Mouse (Mus musculus): Measurements from ENCODE around the gene Psmc6. TPM values are rescaled to one million over a fixed set of nuclear protein-coding genes. Genes with fewer than 3 reads are reported as not detected.

Psmc6 gene
- polyA plus RNA-seq (2014; fragmentation: Nextera tagmentation; extraction: Ambion mirVana), result 184 and 192 TPM in 2 replicates

DNA sequence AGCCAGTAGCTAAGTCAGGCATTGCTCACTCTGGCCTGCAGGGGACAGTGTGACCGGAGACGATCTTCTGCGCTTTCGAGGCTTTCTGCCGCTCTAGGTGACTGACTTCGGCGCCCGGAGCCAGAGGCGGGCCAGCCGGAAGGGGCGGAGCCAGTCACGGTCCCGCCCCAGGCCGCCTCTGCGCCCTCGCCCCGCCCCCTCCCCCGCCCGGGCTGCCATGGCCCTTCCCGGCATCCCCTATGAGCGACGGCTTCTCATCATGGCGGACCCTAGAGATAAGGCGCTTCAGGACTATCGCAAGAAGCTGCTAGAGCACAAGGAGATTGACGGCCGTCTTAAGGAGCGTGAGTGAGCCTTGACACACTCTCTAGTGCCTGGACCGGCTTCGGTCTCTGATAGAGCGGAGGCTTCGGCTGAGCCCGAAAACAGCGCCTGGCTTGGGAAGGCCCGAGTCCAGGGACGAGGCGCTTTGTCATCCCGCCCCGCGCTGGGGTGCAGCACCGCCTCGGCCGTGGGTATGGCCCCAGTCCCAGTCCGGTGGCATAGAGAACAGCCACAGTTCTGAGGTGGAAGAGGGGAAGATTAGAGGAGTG lies at the start of gene Psmc6:
Gene Psmc6, plus strand, starts transcription at position 200 of the 593 bp plus-strand sequence.
- peak within 1 kb of the TSS; percentile 91 for H3K9ac ChIP-seq (replicated peaks; ENCODE audit: low read depth, low read length)
- no peaks in the 10 kb centered on the region for H3K9me3 ChIP-seq (ENCODE audit: control insufficient read depth, low read length)
- peaks cover 12% of the 10 kb centered on the region; the same call in 1 of the 2 replicates for H3K36me3 ChIP-seq (ENCODE audit: control insufficient read depth, insufficient read depth, low read length)
- H3K4me1 ChIP-seq (ENCODE audit: control insufficient read depth, insufficient read depth, low read length), result peaks cover 5% of the 10 kb centered on the region; the same call in 1 of the 2 replicates
- peak within 1 kb of the TSS; percentile 91 for H3K27ac ChIP-seq (ENCODE audit: low read depth, low read length)
- WGBS, result under 1% methylated on average over 44 of the region's 44 CpGs
- no peaks in the 10 kb centered on the region; the same call in 1 of the 2 replicates for H3K27me3 ChIP-seq (ENCODE audit: control insufficient read depth, insufficient read depth, low read length)
- peak within 1 kb of the TSS; percentile 67 for H3K4me2 ChIP-seq (ENCODE audit: low read depth, low read length)
- H3K4me3 ChIP-seq (ENCODE audit: low read depth, low read length), result peak within 1 kb of the TSS; percentile 89
- peak; percentile 97 for ATAC-seq (ENCODE audit: low read depth)

DNA sequence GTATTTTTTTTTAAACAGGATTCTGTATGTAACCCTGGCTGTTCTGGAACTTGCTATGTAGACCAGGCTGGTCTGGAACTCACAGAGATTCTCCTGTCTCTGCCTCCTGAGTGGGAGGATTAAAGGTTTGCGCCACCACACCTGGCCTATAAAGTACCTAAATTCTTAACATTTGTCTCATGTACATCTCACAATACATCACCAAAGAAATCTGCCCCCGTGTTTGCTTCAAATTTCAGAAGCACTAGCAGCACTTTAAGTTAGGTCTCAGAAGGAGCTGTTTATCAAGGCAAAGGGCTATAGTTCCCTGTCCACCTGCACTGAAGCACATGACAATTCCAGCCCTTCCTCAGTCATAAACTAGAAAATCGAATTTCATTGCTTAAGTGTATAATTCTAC lies 47.5 kb upstream of the Psmc6 start:
- no peaks in the 10 kb centered on the region for H3K9me3 ChIP-seq (ENCODE audit: control insufficient read depth, low read length)
- peaks cover 26% of the 10 kb centered on the region for H3K36me3 ChIP-seq (ENCODE audit: control insufficient read depth, insufficient read depth, low read length)
- H3K4me2 ChIP-seq (ENCODE audit: low read depth, low read length), result no peak overlapping the region
- H3K9ac ChIP-seq (replicated peaks; ENCODE audit: low read depth, low read length), result no peak overlapping the region
- H3K4me1 ChIP-seq (ENCODE audit: control insufficient read depth, insufficient read depth, low read length), result no peaks in the 10 kb centered on the region
- no peak overlapping the region for H3K4me3 ChIP-seq (ENCODE audit: low read depth, low read length)
- no peak for ATAC-seq (ENCODE audit: low read depth)
- no peaks in the 10 kb centered on the region for H3K27me3 ChIP-seq (ENCODE audit: control insufficient read depth, insufficient read depth, low read length)
- H3K27ac ChIP-seq (ENCODE audit: low read depth, low read length), result no peak overlapping the region
- 91% methylated on average over 3 of the region's 3 CpGs for WGBS

DNA sequence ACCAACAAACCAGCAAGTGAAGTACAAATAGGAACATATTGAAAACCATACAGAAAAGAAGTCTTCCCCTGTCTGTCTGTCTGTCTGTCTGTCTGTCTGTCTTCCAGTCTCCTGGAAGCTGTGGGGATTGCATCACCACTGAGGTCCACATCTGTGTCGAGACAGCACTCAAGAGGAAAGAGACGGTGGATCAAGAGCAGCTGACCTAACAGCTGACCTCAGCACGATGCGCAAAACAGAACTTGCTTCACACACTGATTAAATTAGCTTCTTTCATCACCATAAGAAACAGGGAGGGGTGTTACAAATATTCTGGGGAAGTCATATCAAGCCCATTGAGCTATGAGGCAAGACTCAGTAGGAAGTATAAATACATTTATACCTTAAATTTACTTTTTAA lies 38.0 kb upstream of the Psmc6 start:
- no peak for ATAC-seq (ENCODE audit: low read depth)
- Histone ChIP-seq H3K36me3 (ENCODE audit: control insufficient read depth, insufficient read depth, low read length) (peaks cover 4% of the 10 kb centered on the region; the same call in 1 of the 2 replicates), H3K9ac (replicated peaks; ENCODE audit: low read depth, low read length) (no peak overlapping the region), H3K4me1 (ENCODE audit: control insufficient read depth, insufficient read depth, low read length) (no peaks in the 10 kb centered on the region), H3K4me3 (ENCODE audit: low read depth, low read length) (no peak overlapping the region), H3K27me3 (ENCODE audit: control insufficient read depth, insufficient read depth, low read length) (no peaks in the 10 kb centered on the region), H3K27ac (ENCODE audit: low read depth, low read length) (no peak overlapping the region), H3K4me2 (ENCODE audit: low read depth, low read length) (no peak overlapping the region), H3K9me3 (ENCODE audit: control insufficient read depth, low read length) (no peaks in the 10 kb centered on the region)
- WGBS, result 88% methylated on average over 4 of the region's 4 CpGs

DNA sequence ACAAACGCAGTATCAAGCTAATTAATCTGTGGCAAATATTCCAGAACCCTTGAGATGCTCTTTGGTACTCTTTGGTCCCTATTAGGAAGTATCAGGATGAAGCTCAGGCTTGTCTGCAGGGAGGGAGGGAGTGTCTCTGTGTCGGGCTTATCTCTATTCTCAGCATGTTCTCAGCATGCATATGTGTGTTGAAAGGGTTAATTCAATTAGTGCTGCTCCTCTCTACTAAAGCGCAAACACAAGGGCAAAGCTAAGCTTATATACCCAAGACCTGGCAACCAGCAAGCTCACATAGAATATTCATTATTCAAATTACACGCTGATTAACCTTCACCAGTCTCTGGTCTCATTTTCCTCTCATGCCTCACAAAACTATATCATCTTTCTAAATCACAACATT lies 25.6 kb upstream of the Psmc6 start:
- H3K27ac ChIP-seq (ENCODE audit: low read depth, low read length), result no peak overlapping the region
- no peak overlapping the region for H3K9ac ChIP-seq (replicated peaks; ENCODE audit: low read depth, low read length)
- ATAC-seq (ENCODE audit: low read depth), result peak; percentile 58
- no peak overlapping the region for H3K4me2 ChIP-seq (ENCODE audit: low read depth, low read length)
- no peaks in the 10 kb centered on the region for H3K27me3 ChIP-seq (ENCODE audit: control insufficient read depth, insufficient read depth, low read length)
- no peaks in the 10 kb centered on the region for H3K4me1 ChIP-seq (ENCODE audit: control insufficient read depth, insufficient read depth, low read length)
- no peak overlapping the region for H3K4me3 ChIP-seq (ENCODE audit: low read depth, low read length)
- WGBS, result 44% methylated on average over 4 of the region's 4 CpGs
- no peaks in the 10 kb centered on the region for H3K9me3 ChIP-seq (ENCODE audit: control insufficient read depth, low read length)
- peaks cover 19% of the 10 kb centered on the region; the same call in 1 of the 2 replicates for H3K36me3 ChIP-seq (ENCODE audit: control insufficient read depth, insufficient read depth, low read length)

DNA sequence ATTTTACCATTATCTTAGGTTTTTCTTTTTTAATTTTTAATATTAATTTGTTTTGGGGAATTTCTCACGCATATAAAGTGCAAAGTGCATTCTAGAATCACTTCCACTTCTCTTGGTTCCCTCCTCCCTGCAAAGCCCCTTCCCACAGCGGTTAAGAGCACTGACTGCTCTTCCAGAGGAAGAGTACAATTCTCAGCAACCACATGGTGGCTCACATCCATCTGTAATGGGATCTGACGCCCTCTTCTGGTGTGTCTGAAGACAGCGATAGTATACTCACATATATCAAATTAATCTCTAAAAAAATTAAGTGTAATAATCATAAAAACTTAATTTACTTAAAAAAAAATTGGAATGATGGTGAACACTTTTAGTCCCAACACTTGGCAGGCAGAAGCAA lies 25.2 kb upstream of the Psmc6 start:
- ATAC-seq (ENCODE audit: low read depth), result no peak
- H3K9ac ChIP-seq (replicated peaks; ENCODE audit: low read depth, low read length), result no peak overlapping the region
- H3K27ac ChIP-seq (ENCODE audit: low read depth, low read length), result no peak overlapping the region
- no peaks in the 10 kb centered on the region for H3K27me3 ChIP-seq (ENCODE audit: control insufficient read depth, insufficient read depth, low read length)
- H3K4me2 ChIP-seq (ENCODE audit: low read depth, low read length), result no peak overlapping the region
- WGBS, result 65% methylated on average over 4 of the region's 4 CpGs
- peaks cover 19% of the 10 kb centered on the region; the same call in 1 of the 2 replicates for H3K36me3 ChIP-seq (ENCODE audit: control insufficient read depth, insufficient read depth, low read length)
- no peaks in the 10 kb centered on the region for H3K4me1 ChIP-seq (ENCODE audit: control insufficient read depth, insufficient read depth, low read length)
- H3K4me3 ChIP-seq (ENCODE audit: low read depth, low read length), result no peak overlapping the region
- no peaks in the 10 kb centered on the region for H3K9me3 ChIP-seq (ENCODE audit: control insufficient read depth, low read length)

DNA sequence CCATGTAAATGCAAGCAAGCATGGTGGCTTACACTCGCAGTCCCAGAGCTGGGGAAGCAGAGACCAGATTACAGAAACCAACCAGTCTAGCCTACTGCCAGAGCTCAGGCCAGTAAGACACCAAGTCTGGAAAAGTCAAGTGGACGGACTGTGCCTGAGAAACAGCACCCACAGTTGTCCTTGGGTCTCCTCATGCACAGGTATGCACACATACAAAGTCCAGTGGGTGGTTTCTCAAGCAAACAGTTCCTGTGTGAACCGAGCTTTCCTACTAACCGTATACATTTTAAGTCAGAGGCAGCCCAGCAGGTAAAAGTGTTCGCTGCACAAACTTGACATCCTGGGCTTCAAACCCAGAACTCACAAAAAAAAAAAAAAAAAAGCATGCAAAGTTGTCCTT lies 23.7 kb upstream of the Psmc6 start:
- H3K4me1 ChIP-seq (ENCODE audit: control insufficient read depth, insufficient read depth, low read length), result no peaks in the 10 kb centered on the region
- no peak overlapping the region for H3K4me2 ChIP-seq (ENCODE audit: low read depth, low read length)
- no peak overlapping the region for H3K4me3 ChIP-seq (ENCODE audit: low read depth, low read length)
- H3K27me3 ChIP-seq (ENCODE audit: control insufficient read depth, insufficient read depth, low read length), result no peaks in the 10 kb centered on the region
- H3K27ac ChIP-seq (ENCODE audit: low read depth, low read length), result no peak overlapping the region
- ATAC-seq (ENCODE audit: low read depth), result no peak
- H3K9ac ChIP-seq (replicated peaks; ENCODE audit: low read depth, low read length), result no peak overlapping the region
- H3K36me3 ChIP-seq (ENCODE audit: control insufficient read depth, insufficient read depth, low read length), result peaks cover 7% of the 10 kb centered on the region; the same call in 1 of the 2 replicates
- no peaks in the 10 kb centered on the region for H3K9me3 ChIP-seq (ENCODE audit: control insufficient read depth, low read length)
- WGBS, result 93% methylated on average over 5 of the region's 5 CpGs

DNA sequence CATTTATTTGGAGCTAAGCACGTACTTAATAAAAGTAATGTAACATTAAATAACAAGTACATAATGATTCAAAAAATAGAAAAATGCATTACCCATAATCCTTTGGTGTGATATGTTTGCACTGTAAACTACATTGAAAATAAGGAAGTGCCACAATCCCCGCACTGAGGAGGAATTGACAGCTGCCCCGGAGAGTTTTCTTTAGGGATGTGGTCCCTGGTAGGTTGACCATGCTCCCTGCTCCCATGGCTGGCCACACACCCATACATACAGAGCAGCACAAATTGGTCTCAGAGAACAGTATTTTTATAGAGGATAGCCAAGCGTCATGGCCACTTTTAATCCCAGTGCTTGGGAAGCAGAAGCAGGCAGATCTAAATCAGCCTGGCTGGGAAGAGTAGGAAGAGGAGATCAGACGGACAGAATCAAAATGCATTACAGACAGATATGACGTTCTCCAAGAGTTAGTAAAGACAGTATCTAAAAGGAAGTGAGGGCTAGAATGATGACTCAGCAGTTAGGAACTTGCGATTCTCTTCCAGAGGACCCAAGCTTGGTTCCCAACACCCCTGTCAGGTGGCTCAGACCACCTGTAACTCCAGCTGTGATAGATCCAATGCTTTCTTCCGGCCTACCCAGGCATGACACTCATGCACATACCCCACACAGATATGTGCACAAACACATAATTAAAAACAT lies 21.8 kb upstream of the Psmc6 start:
- no peak for ATAC-seq (ENCODE audit: low read depth)
- no peaks in the 10 kb centered on the region for H3K9me3 ChIP-seq (ENCODE audit: control insufficient read depth, low read length)
- H3K27ac ChIP-seq (ENCODE audit: low read depth, low read length), result no peak overlapping the region
- H3K4me3 ChIP-seq (ENCODE audit: low read depth, low read length), result no peak overlapping the region
- no peak overlapping the region for H3K9ac ChIP-seq (replicated peaks; ENCODE audit: low read depth, low read length)
- H3K36me3 ChIP-seq (ENCODE audit: control insufficient read depth, insufficient read depth, low read length), result no peaks in the 10 kb centered on the region; the same call in 1 of the 2 replicates
- no peak overlapping the region for H3K4me2 ChIP-seq (ENCODE audit: low read depth, low read length)
- no peaks in the 10 kb centered on the region for H3K4me1 ChIP-seq (ENCODE audit: control insufficient read depth, insufficient read depth, low read length)
- WGBS, result 94% methylated on average over 8 of the region's 8 CpGs
- H3K27me3 ChIP-seq (ENCODE audit: control insufficient read depth, insufficient read depth, low read length), result no peaks in the 10 kb centered on the region

DNA sequence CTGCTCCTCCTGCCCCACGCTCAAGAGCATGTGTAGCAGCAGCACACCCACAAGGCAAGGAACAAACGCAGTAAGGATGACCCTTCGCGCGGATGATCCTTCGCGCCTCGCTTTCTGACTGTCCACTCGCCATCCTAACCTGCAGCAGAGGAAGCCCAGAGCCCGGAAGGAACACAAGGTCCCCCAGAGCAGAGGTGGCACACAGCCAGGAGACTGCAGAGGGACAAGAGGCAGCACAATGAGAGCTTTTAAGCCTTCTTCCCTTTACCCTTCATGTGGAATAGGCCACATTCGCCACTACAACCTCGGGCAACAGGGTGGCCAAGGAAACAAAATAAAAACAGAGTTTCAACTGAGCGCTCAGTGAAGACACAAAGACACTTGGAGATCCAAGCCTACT lies 19.9 kb upstream of the Psmc6 start:
- H3K4me3 ChIP-seq (ENCODE audit: low read depth, low read length), result no peak overlapping the region
- H3K27ac ChIP-seq (ENCODE audit: low read depth, low read length), result no peak overlapping the region
- H3K27me3 ChIP-seq (ENCODE audit: control insufficient read depth, insufficient read depth, low read length), result no peaks in the 10 kb centered on the region
- ATAC-seq (ENCODE audit: low read depth), result no peak
- no peak overlapping the region for H3K9ac ChIP-seq (replicated peaks; ENCODE audit: low read depth, low read length)
- no peaks in the 10 kb centered on the region for H3K36me3 ChIP-seq (ENCODE audit: control insufficient read depth, insufficient read depth, low read length)
- H3K4me1 ChIP-seq (ENCODE audit: control insufficient read depth, insufficient read depth, low read length), result no peaks in the 10 kb centered on the region
- WGBS, result 93% methylated on average over 13 of the region's 13 CpGs
- no peaks in the 10 kb centered on the region for H3K9me3 ChIP-seq (ENCODE audit: control insufficient read depth, low read length)
- H3K4me2 ChIP-seq (ENCODE audit: low read depth, low read length), result no peak overlapping the region

DNA sequence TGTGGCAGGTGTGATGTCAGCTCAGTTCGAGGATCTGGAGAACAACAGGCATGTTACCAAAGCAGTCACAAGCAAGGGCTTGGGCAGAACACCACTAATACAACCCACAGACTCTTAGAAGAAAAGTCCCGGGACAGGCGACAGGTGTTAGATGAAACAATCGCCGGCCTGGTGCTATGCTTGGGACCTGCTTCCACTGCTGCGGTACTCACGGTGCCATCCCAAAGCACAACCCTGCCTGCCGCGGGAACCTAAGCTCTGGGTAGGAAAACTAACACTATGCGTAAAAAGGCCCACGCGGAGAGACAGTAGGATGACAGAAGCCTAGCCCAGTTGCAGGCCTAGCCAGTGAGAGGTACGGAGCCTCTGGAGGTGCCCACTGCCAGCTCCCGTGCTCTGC lies 19.5 kb upstream of the Psmc6 start:
- 95% methylated on average over 14 of the region's 14 CpGs for WGBS
- Histone ChIP-seq H3K27ac (ENCODE audit: low read depth, low read length) (no peak overlapping the region), H3K27me3 (ENCODE audit: control insufficient read depth, insufficient read depth, low read length) (no peaks in the 10 kb centered on the region), H3K9ac (replicated peaks; ENCODE audit: low read depth, low read length) (no peak overlapping the region), H3K36me3 (ENCODE audit: control insufficient read depth, insufficient read depth, low read length) (no peaks in the 10 kb centered on the region), H3K4me2 (ENCODE audit: low read depth, low read length) (no peak overlapping the region), H3K9me3 (ENCODE audit: control insufficient read depth, low read length) (no peaks in the 10 kb centered on the region), H3K4me1 (ENCODE audit: control insufficient read depth, insufficient read depth, low read length) (no peaks in the 10 kb centered on the region; the same call in 1 of the 2 replicates), H3K4me3 (ENCODE audit: low read depth, low read length) (no peak overlapping the region)
- ATAC-seq (ENCODE audit: low read depth), result no peak
